ENCODE assay signal across 16 mouse cellular contexts in the genomic region with DNA sequence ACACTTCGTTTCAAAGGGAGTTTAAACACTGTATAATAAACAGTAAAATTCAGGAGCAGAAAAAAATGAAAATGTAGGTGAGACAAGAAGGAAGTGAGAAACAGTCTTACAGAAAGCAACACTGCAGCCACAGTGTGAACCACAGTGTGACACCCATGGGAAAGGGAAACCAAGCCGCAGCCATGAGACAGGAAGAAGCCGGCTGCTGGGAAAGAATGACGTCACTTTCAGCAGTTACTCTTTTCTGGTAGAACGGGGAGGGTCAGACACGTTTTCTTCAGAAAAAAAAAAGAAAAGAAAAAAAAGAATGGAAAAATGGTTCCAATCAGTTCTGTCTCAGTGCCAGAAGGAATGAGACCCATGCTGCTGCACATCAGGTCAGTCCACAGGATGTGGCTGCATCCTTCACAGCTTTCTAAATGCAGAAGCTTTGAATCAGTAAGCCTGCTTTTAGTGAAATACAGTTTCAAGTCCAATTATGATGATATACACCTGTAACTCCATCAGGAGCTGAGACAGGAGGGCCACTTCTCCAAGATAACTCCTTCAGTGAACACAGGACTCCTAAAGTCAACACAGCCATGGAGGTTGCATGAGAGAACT.
A peak's percentile ranks its signal among the peaks of the same experiment; 100 is the strongest.
DNase-seq lines count a peak whose midpoint lies in the region; ATAC-seq and TF ChIP-seq lines count a peak whose summit lies in the region.
"Had no signal": no experiment of that assay in that cellular context is flagged by ENCODE, and none has a peak within 500 bp of the region (broad histone marks: within the 10 kb centered on the region; RNA-seq: fewer than 3 reads in every experiment).

No protein-coding gene starts in this region.

- no peak for TF ChIP-seq CTCF in lung, adult 2 months (IDR thresholded peaks at IDR 0.05; ENCODE audit: insufficient read depth, low read length)
- TF ChIP-seq CTCF in CH12.LX (conservative IDR thresholded peaks at IDR 0.05 in 1 of 2, IDR thresholded peaks at IDR 0.05 in 1 of 2; ENCODE audit: low read depth in 2 of 2, low read length in 2 of 2), result no peak

- H3K27me3 ChIP-seq in CH12.LX (replicated peaks), result no peaks in the 10 kb centered on the region
- H3K27me3 ChIP-seq: forebrain, embryonic 12.5 days; hindbrain, embryonic 13.5 days; kidney, embryonic 15.5 days; limb, embryonic 15.5 days; neural tube, embryonic 12.5 days had no signal

- no peak overlapping the region for H3K4me3 ChIP-seq in lung, adult 2 months (replicated peaks; ENCODE audit: extremely low read depth, low read depth, low read length)
- peak overlapping the region in 1 of 3 experiments; percentile 44 for H3K4me3 ChIP-seq in CH12.LX (replicated peaks in 1 of 3; ENCODE audit: low read depth in 2 of 3, low read length in 2 of 3, poor library complexity in 1 of 3)
- H3K4me3 ChIP-seq: forebrain, embryonic 12.5 days; hindbrain, embryonic 13.5 days; kidney, embryonic 15.5 days; limb, embryonic 15.5 days; neural tube, embryonic 12.5 days had no signal

- dilution Hi-C loops in CH12.LX (cut with MboI; ENCODE audit: extremely low pct_ligation_motif_present, extremely low pct_unique_long_range_greater_than_20kb, low sequenced_read_pairs), result no loop called here

- TF ChIP-seq RAD21 in CH12.LX (IDR thresholded peaks at IDR 0.05; ENCODE audit: low read depth, low read length), result no peak

- WGBS in lung, adult 2 months, result 49% methylated on average over 6 of the region's 6 CpGs

- H3K79me2 ChIP-seq in CH12.LX (replicated peaks; ENCODE audit: control insufficient read depth, extremely low read depth, insufficient read depth, poor library complexity, severe bottlenecking), result no peaks in the 10 kb centered on the region

- no peak for TF ChIP-seq POLR2A in lung, adult 2 months (IDR thresholded peaks at IDR 0.05; ENCODE audit: borderline replicate concordance, extremely low read depth, low read depth, low read length)
- TF ChIP-seq POLR2A in CH12.LX (IDR thresholded peaks at IDR 0.05; ENCODE audit: low read depth, low read length), result peak; percentile 31; the same call in 1 of the 2 replicates

- peak; percentile 89 for TF ChIP-seq EP300 in CH12.LX (IDR thresholded peaks at IDR 0.05; ENCODE audit: low read length)

- in situ Hi-C loops in CH12.LX (cut with MboI; ENCODE audit: low pct_ligation_motif_present, low pct_unique_long_range_greater_than_20kb, low sequenced_read_pairs), result no loop called here

- H3K4me1 ChIP-seq in lung, adult 2 months (ENCODE audit: control insufficient read depth, insufficient read depth, low read length), result no peaks in the 10 kb centered on the region
- peaks cover 0 to 16% of the 10 kb centered on the region in 2 experiments; a peak in 2 of 4 replicates for H3K4me1 ChIP-seq in CH12.LX (ENCODE audit: control insufficient read depth in 1 of 2, insufficient read depth in 2 of 2)
- H3K4me1 ChIP-seq: forebrain, embryonic 12.5 days; hindbrain, embryonic 13.5 days; kidney, embryonic 15.5 days; limb, embryonic 15.5 days; neural tube, embryonic 12.5 days had no signal

- no peak overlapping the region for H3K9ac ChIP-seq in CH12.LX (ENCODE audit: insufficient read depth, low read depth)
- H3K9ac ChIP-seq: forebrain, embryonic 12.5 days; hindbrain, embryonic 13.5 days; kidney, embryonic 15.5 days; limb, embryonic 15.5 days; neural tube, embryonic 12.5 days had no signal

- peak overlapping the region; percentile 90 for H3K4me2 ChIP-seq in CH12.LX (ENCODE audit: insufficient read depth, low read depth, poor library complexity, severe bottlenecking)
- H3K4me2 ChIP-seq: forebrain, embryonic 12.5 days; hindbrain, embryonic 13.5 days; kidney, embryonic 15.5 days; limb, embryonic 15.5 days; neural tube, embryonic 12.5 days had no signal

- ATAC-seq in megakaryocyte, adult 5-6 weeks (ENCODE audit: poor library complexity, severe bottlenecking), result peak; percentile 95

- no peaks in the 10 kb centered on the region for H3K9me3 ChIP-seq in CH12.LX (replicated peaks; ENCODE audit: low read length)
- H3K9me3 ChIP-seq: forebrain, embryonic 12.5 days; hindbrain, embryonic 13.5 days; kidney, embryonic 15.5 days; limb, embryonic 15.5 days; neural tube, embryonic 12.5 days had no signal

- DNase-seq in lung, postnatal 10 days, result peak; percentile 1
- no peak for DNase-seq in lung, adult 2 months
- peak; percentile 87 for DNase-seq in CH12.LX (ENCODE audit: extremely low read depth)
- peak; percentile 62 for DNase-seq in thymus, postnatal 14 days
- no peak for DNase-seq in urinary bladder, postnatal 36 days (ENCODE audit: low spot score in 2 of 2)
- DNase-seq in cerebellum, postnatal 36 days, result no peak
- no peak for DNase-seq in lung, postnatal 25 days (ENCODE audit: low spot score)
- DNase-seq: adrenal gland, adult 2 months; gastrocnemius, postnatal 10 days; layer of hippocampus, postnatal 36 days had no signal

- H3K36me3 ChIP-seq in CH12.LX (replicated peaks in 1 of 2; ENCODE audit: control insufficient read depth in 1 of 2, insufficient read depth in 1 of 2, low read length in 1 of 2), result no peaks in the 10 kb centered on the region
- H3K36me3 ChIP-seq: forebrain, embryonic 12.5 days; hindbrain, embryonic 13.5 days; kidney, embryonic 15.5 days; limb, embryonic 15.5 days; neural tube, embryonic 12.5 days had no signal

- no peak overlapping the region for H3K27ac ChIP-seq in CH12.LX (ENCODE audit: insufficient read depth, low read depth)
- H3K27ac ChIP-seq: forebrain, embryonic 12.5 days; hindbrain, embryonic 13.5 days; kidney, embryonic 15.5 days; limb, embryonic 15.5 days; neural tube, embryonic 12.5 days had no signal

TF ChIP-seq in CH12.LX, 34 proteins besides CTCF, POLR2A, EP300 and RAD21:
- no peak for TF ChIP-seq USF1 (IDR thresholded peaks at IDR 0.05; ENCODE audit: low read depth, low read length)
- no peak for TF ChIP-seq KAT2A (IDR thresholded peaks at IDR 0.05; ENCODE audit: insufficient replicate concordance, low read length)
- peak; percentile 92 for TF ChIP-seq ETS1 (conservative IDR thresholded peaks at IDR 0.05; ENCODE audit: low read depth, low read length)
- peak; percentile 48; the same call in 1 of the 2 replicates for TF ChIP-seq MEF2A (IDR thresholded peaks at IDR 0.05; ENCODE audit: borderline replicate concordance, low read depth, low read length)
- TF ChIP-seq SMC3 (IDR thresholded peaks at IDR 0.05; ENCODE audit: low read depth, low read length), result no peak
- TF ChIP-seq ZNF384 (IDR thresholded peaks at IDR 0.05; ENCODE audit: low read depth, low read length), result peak; percentile 84
- no peak for TF ChIP-seq ZKSCAN1 (IDR thresholded peaks at IDR 0.05; ENCODE audit: borderline replicate concordance, low read depth, low read length)
- TF ChIP-seq E2F4 (IDR thresholded peaks at IDR 0.05; ENCODE audit: insufficient replicate concordance, low read depth, low read length), result no peak
- TF ChIP-seq USF2 (conservative IDR thresholded peaks at IDR 0.05; ENCODE audit: low read depth, low read length), result no peak
- peak; percentile 48; the same call in 1 of the 2 replicates for TF ChIP-seq TCF12 (IDR thresholded peaks at IDR 0.05; ENCODE audit: low read depth, low read length)
- peak; percentile 25; the same call in 1 of the 2 replicates for TF ChIP-seq MAFK (IDR thresholded peaks at IDR 0.05; ENCODE audit: insufficient replicate concordance, low read length)
- peak; percentile 91 for TF ChIP-seq JUN (IDR thresholded peaks at IDR 0.05; ENCODE audit: insufficient read depth, low read depth, low read length)
- TF ChIP-seq CHD1 (IDR thresholded peaks at IDR 0.05; ENCODE audit: low read depth, low read length), result 0 out of 2 replicates have a peak, but pooled peaks have one; percentile 40
- no peak for TF ChIP-seq UBTF (IDR thresholded peaks at IDR 0.05; ENCODE audit: low read depth, low read length)
- TF ChIP-seq RCOR1 (conservative IDR thresholded peaks at IDR 0.05; ENCODE audit: low read depth, low read length), result no peak; the same call in 1 of the 2 replicates
- TF ChIP-seq SIN3A (IDR thresholded peaks at IDR 0.05; ENCODE audit: low read length), result 0 out of 2 replicates have a peak, but pooled peaks have one; percentile 52
- TF ChIP-seq HCFC1 (IDR thresholded peaks at IDR 0.05; ENCODE audit: low read depth, low read length), result peak; percentile 66
- TF ChIP-seq NELFE (IDR thresholded peaks at IDR 0.05; ENCODE audit: low read depth, low read length), result no peak
- no peak for TF ChIP-seq NRF1 (IDR thresholded peaks at IDR 0.05; ENCODE audit: low read depth, low read length)
- TF ChIP-seq IRF4 (IDR thresholded peaks at IDR 0.05; ENCODE audit: low read depth, low read length), result peak; percentile 87
- peak; percentile 71; the same call in 1 of the 2 replicates for TF ChIP-seq MYC (IDR thresholded peaks at IDR 0.05; ENCODE audit: low read depth, low read length)
- TF ChIP-seq BHLHE40 (IDR thresholded peaks at IDR 0.05; ENCODE audit: low read depth, low read length), result peak; percentile 75
- TF ChIP-seq ZC3H11A (IDR thresholded peaks at IDR 0.05; ENCODE audit: low read depth, low read length), result no peak
- TF ChIP-seq GABPA (IDR thresholded peaks at IDR 0.05; ENCODE audit: insufficient replicate concordance, low read depth, low read length), result no peak
- TF ChIP-seq MAX (IDR thresholded peaks at IDR 0.05; ENCODE audit: low read length), result peak; percentile 78
- TF ChIP-seq ZMIZ1 (IDR thresholded peaks at IDR 0.05; ENCODE audit: low read depth, low read length), result no peak
- peak; percentile 68 for TF ChIP-seq ELF1 (IDR thresholded peaks at IDR 0.05; ENCODE audit: low read depth, low read length)
- no peak for TF ChIP-seq CHD2 (IDR thresholded peaks at IDR 0.05; ENCODE audit: low read length)
- peak; percentile 37; the same call in 1 of the 2 replicates for TF ChIP-seq MXI1 (IDR thresholded peaks at IDR 0.05; ENCODE audit: low read depth, low read length)
- peak; percentile 93 for TF ChIP-seq JUND (conservative IDR thresholded peaks at IDR 0.05; ENCODE audit: low read depth, low read length)
- no peak for TF ChIP-seq POLR2AphosphoS2 (IDR thresholded peaks at IDR 0.05; ENCODE audit: low read depth, low read length)
- no peak for TF ChIP-seq PAX5 (IDR thresholded peaks at IDR 0.05; ENCODE audit: low read length)
- TF ChIP-seq TBP (conservative IDR thresholded peaks at IDR 0.05; ENCODE audit: low read depth, low read length), result 0 out of 2 replicates have a peak, but pooled peaks have one; percentile 33
- no peak for TF ChIP-seq MAZ (IDR thresholded peaks at IDR 0.05; ENCODE audit: low read depth, low read length)

Comparison
In these comparisons a context has a peak if more than half of its experiments do, and no peak if none do; other contexts are left out.
1. DNase-seq: peak in lung, postnatal 10 days (single experiment), CH12.LX (single experiment) and thymus, postnatal 14 days (single experiment); none in lung, adult 2 months (single experiment), urinary bladder, postnatal 36 days (0 of 2), cerebellum, postnatal 36 days (0 of 2) and lung, postnatal 25 days (single experiment).